Mouse (Mus musculus) 3134 (cell line): ENCODE data around the gene Nup85.
A peak's percentile ranks its signal among the peaks of the same experiment; 100 is the strongest.

ENCODE experiments used
- DNase-seq: peaks from one replicate; pipeline ENCODE4 v3.0.0-alpha.2; 2011; ENCODE audit warnings: low spot score; ENCODE audit not compliant: insufficient read length; ENCODE audit errors: extremely low read depth

Nup85 gene

GRCm38 (mm10) chr11:115630532-115631504 lies 66.6 kb downstream of the Nup85 start:
- DNase-seq: peak; percentile 53

GRCm38 (mm10) chr11:115631505-115631890 lies 67.3 kb downstream of the Nup85 start:
- DNase-seq: peak; percentile 50

- DNase-seq: no peak
Observed at GRCm38 (mm10) chr11:115632247-115632646, 68.0 kb downstream of the Nup85 start.

GRCm38 (mm10) chr11:115632862-115633261 lies 68.6 kb downstream of the Nup85 start:
- DNase-seq: no peak
